Mouse (Mus musculus): Measurements from ENCODE around the gene Spata45.

DNA sequence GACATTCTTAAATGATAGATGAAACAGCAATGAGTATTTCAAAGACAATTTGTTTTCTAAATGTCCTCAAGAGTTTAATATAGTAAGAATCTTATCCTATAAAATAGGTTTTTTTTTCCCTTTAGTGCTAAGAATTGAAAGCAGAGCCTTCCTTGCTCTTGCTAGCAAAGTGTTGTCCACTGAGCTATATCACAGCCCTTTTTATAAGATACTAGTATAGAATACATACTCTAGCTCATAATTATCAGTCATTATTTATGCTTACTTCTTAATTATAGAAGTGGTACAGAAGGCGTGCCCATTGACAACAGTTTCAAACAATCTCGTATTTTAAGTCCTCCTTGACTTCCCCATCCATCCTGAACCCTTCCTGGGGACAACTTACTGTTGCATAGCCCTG is 28.1 kb downstream of the Spata45 start:
- no peak for TF ChIP-seq CTCF (IDR thresholded peaks at IDR 0.05; ENCODE audit: low read depth)
- no peak for TF ChIP-seq EP300 (IDR thresholded peaks at IDR 0.05; ENCODE audit: low read depth)
